18 mouse cellular contexts compared by ENCODE assay signal in the genomic region with DNA sequence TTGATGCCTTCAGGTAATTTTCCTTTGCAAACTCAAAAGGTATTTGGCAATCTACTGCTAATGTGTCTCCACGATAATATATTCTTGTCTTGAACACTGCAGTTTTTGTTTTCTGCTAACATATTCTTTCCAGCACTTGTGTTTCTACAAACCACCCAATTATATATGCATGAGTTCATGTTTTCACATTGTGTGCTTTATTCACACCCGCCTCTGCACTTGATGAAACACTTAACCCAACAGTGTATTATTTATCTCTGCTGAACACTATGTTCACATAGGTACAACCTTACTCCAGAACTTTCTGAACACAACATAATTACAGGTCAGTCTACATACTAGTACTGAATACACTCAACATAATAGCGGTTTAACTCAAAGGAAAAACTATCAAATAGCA.
"Had no signal": no experiment of that assay in that cellular context is flagged by ENCODE, and none has a peak within 500 bp of the region (broad histone marks: within the 10 kb centered on the region; RNA-seq: fewer than 3 reads in every experiment).

No protein-coding gene starts in this region.

- H3K9me3 ChIP-seq: kidney, embryonic 15.5 days; liver, embryonic 13.5 days; neural tube, embryonic 12.5 days; stomach, embryonic 15.5 days had no signal

- H3K9ac ChIP-seq: kidney, embryonic 15.5 days; liver, embryonic 13.5 days; neural tube, embryonic 12.5 days; stomach, embryonic 15.5 days had no signal

- H3K4me2 ChIP-seq: kidney, embryonic 15.5 days; liver, embryonic 13.5 days; midbrain, embryonic 11.5 days; neural tube, embryonic 12.5 days; stomach, embryonic 15.5 days had no signal

- DNase-seq: kidney, adult 8-10 months; kidney, postnatal 10 days; kidney, postnatal 36 days; layer of hippocampus, postnatal 36 days; liver, embryonic 13.5 days; lung, adult 2 months; lung, postnatal 14 days; lung, postnatal 4 days; midbrain, embryonic 14.5 days; retina, postnatal 1 day; right cerebral cortex, postnatal 25 days; spleen, adult 18-20 months; thymus, postnatal 36 days had no signal

- H3K4me3 ChIP-seq: kidney, embryonic 15.5 days; left cerebral cortex, adult 2 months; liver, embryonic 13.5 days; neural tube, embryonic 12.5 days; stomach, embryonic 15.5 days had no signal

- H3K27ac ChIP-seq: kidney, embryonic 15.5 days; left cerebral cortex, adult 2 months; liver, embryonic 13.5 days; neural tube, embryonic 12.5 days; stomach, embryonic 15.5 days had no signal

- H3K4me1 ChIP-seq: kidney, embryonic 15.5 days; liver, embryonic 13.5 days; neural tube, embryonic 12.5 days; stomach, embryonic 15.5 days had no signal

- H3K36me3 ChIP-seq: kidney, embryonic 15.5 days; liver, embryonic 13.5 days; neural tube, embryonic 12.5 days; stomach, embryonic 15.5 days had no signal

- H3K27me3 ChIP-seq: kidney, embryonic 15.5 days; liver, embryonic 13.5 days; neural tube, embryonic 12.5 days; stomach, embryonic 15.5 days had no signal
